Mouse (Mus musculus) spleen, adult 18-20 months (tissue): Measurements from ENCODE around the gene Grin2b.

Experiments used
- DNase-seq, 2 experiments: peaks; one replicate each; pipeline ENCODE4 v3.0.0; 2022; ENCODE audit warnings: mixed read lengths in 2 of 2

Gene Grin2b

DNA sequence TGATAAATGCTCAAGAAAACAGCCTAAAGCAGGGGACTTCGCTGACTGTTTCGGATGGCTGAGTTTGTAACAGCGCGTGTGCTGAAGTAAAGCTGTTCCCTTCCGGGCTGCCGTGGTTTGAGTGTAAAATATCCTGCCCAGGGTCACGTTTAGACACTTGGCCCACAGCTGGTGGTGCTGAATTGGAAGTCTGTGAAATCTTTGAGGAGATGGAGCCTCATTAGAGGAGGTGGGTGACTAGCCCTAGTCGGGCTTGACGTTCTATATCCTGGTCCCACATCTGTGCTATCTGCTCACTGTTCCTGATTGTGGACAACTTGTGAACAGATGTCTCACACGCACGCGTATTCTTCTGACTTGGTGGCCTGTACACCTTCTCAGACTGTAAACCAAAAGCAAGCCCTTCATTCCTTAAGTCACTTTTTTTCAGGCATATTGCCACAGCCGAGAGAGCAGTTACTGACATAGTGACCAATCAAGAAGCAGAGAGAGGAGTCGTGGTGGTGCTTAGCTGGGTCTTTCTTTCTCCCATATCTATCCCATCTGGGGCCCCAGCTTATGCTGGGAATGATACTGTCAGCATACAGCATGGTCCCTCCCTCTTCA, 493.1 kb downstream of the Grin2b start:
- no peak for DNase-seq

DNA sequence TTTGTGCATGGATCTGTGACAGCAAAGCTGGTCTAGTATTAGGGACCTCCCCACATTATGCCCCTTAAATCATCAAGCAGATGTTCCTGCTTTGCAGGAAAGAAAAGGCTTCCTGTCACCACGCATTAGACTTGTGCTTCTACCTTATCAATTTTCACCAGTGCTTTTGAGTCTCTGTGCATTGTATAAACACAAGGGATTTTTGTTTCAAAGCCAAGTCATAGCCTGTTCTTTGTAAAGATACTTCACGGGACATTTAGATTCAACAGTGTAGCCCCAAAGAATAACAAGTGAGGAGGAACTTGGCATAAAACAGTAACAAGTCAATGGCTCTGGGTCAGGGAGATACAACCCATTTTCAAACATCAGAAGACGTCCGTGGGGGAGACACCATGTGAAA, 498.9 kb downstream of the Grin2b start:
- DNase-seq: no peak

DNA sequence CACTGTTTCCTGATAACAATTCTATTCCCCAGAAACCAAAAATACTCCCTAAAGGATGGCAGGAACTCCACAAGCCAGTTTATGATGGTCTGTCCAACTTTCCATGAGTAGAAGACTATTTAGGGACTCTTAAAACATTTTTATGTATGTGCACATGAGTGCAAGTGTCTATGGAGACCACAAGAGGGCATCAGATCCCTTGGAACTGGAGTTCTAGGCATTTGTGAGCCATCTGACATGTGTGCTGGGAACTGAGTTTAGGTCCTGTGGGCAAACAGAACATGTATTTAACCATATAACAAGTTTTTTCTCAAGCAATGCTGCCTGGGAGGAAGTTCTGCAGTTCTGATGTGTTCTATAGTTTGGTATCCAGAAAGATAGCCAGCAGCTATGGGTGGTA, 501.3 kb downstream of the Grin2b start:
- no peak for DNase-seq
